Mouse (Mus musculus) Patski (cell line): ENCODE data around the gene Arhgef16. TPM values are rescaled to one million over a fixed set of nuclear protein-coding genes. Genes with fewer than 3 reads are reported as not detected.

Experiments
- ATAC-seq: fragments of 100-300 bp; one replicate; pipeline ENCODE4 v1.8.0; 2021
- CTCF ChIA-PET: fragments of 350-600 bp; sonication (Branson Sonifier 250); formaldehyde crosslinking; loops from one replicate; lab custom pipeline; 2022; ENCODE audit warnings: inconsistent platforms; lab: Charles Lee
- POLR2A ChIA-PET: fragments of 350-600 bp; sonication (Branson Sonifier 250); formaldehyde crosslinking; loops from one replicate; lab custom pipeline; 2022; ENCODE audit warnings: antibody characterized with exemption, inconsistent platforms; lab: Charles Lee
- DNase-seq: peaks from one replicate; pipeline ENCODE4 v3.0.0-alpha.2; 2011; ENCODE audit warnings: low read depth, low spot score
- H3K27me3 ChIP-seq: fragments of 371-371 bp; one replicate; pipeline ENCODE4 v1.5.1; 2021
- CTCF ChIP-seq: fragments of 100-300 bp; IDR thresholded peaks from one replicate; pipeline ENCODE4 v1.5.1; 2021
- in situ Hi-C: fragments of 300-500 bp; cut with MboI; formaldehyde crosslinking; loops from 3 replicates; pipeline ENCODE4 v1.11.1; 2018; ENCODE audit warnings: low pct_unique_long_range_greater_than_20kb, mixed read lengths
- polyA plus RNA-seq: library from polyadenylated mRNA; unstranded; gene quantifications from one replicate; pipeline ENCODE4 v1.2.3, GENCODE M21; 2021

Arhgef16 gene
- polyA plus RNA-seq, 1 experiment from 2014 or later = 1.6 TPM

- DNase-seq (no peak), ATAC-seq (peak; percentile 81)
- TF ChIP-seq CTCF = no peak
- POLR2A ChIA-PET = interaction anchor here (1.0 kb wide), 1 partner anchor 127 kb away, joined by 3 read pairs; no protein-coding TSS in a partner anchor
- CTCF ChIA-PET = interaction anchor here (0.8 to 1.2 kb wide), 3 partner anchors 23 to 41 kb away, joined by 3 read pairs; no protein-coding TSS in a partner anchor
- no peaks in the 10 kb centered on the region for H3K27me3 ChIP-seq
- in situ Hi-C loops = loop anchor here (25.0 kb wide), 1 partner anchor 1761 kb away; the partner anchor contains the start of genes Kcnab2 and Nphp4
Observed at GRCm38 (mm10) chr4:154248092-154248805, 53.2 kb downstream of the Arhgef16 start.

GRCm38 (mm10) chr4:154247207-154248091 is 54.0 kb downstream of the Arhgef16 start:
- ChIA-PET POLR2A (interaction anchor here (1.0 kb wide), 1 partner anchor 126 kb away, joined by 3 read pairs; no protein-coding TSS in a partner anchor), CTCF (interaction anchor here (0.8 to 1.3 kb wide), 4 partner anchors 23 to 42 kb away, joined by 3 read pairs; no protein-coding TSS in a partner anchor)
- ATAC-seq (peak; percentile 6), DNase-seq (no peak)
- no peak for TF ChIP-seq CTCF
- in situ Hi-C loops = loop anchor here (25.0 kb wide), 1 partner anchor 1760 kb away; the partner anchor contains the start of genes Kcnab2 and Nphp4
- H3K27me3 ChIP-seq = no peaks in the 10 kb centered on the region

- CTCF ChIA-PET = interaction anchor here (0.8 to 1.3 kb wide), 3 partner anchors 17 to 41 kb away, joined by 3 to 4 read pairs (median 3); no protein-coding TSS in a partner anchor
- DNase-seq (no peak), ATAC-seq (no peak)
- no peaks in the 10 kb centered on the region for H3K27me3 ChIP-seq
- POLR2A ChIA-PET = interaction anchor here (1.1 kb wide), 1 partner anchor 10 kb away, joined by 3 read pairs; no protein-coding TSS in a partner anchor
- in situ Hi-C loops = loop anchor here (25.0 kb wide), 1 partner anchor 1759 kb away; the partner anchor contains the start of genes Kcnab2 and Nphp4
- no peak for TF ChIP-seq CTCF
Observed at GRCm38 (mm10) chr4:154246115-154247040, 55.1 kb downstream of the Arhgef16 start.

- TF ChIP-seq CTCF = no peak
- ChIA-PET CTCF (interaction anchor here (1.3 kb wide), 1 partner anchor 18 kb away, joined by 4 read pairs; no protein-coding TSS in a partner anchor), POLR2A (interaction anchor here (1.1 kb wide), 1 partner anchor 9 kb away, joined by 3 read pairs; no protein-coding TSS in a partner anchor)
- DNase-seq (no peak), ATAC-seq (peak; percentile 34)
- in situ Hi-C loops = loop anchor here (25.0 kb wide), 1 partner anchor 1758 kb away; the partner anchor contains the start of genes Kcnab2 and Nphp4
- no peaks in the 10 kb centered on the region for H3K27me3 ChIP-seq
Observed at GRCm38 (mm10) chr4:154245342-154245741, 56.1 kb downstream of the Arhgef16 start.

GRCm38 (mm10) chr4:154240608-154241007 is 60.9 kb downstream of the Arhgef16 start:
- ATAC-seq (no peak), DNase-seq (no peak)
- no peaks in the 10 kb centered on the region for H3K27me3 ChIP-seq
- no peak for TF ChIP-seq CTCF
- ChIA-PET CTCF (no interaction called here), POLR2A (no interaction called here)
- in situ Hi-C loops = loop anchor here (25.0 kb wide), 1 partner anchor 1753 kb away; the partner anchor contains the start of genes Kcnab2 and Nphp4

GRCm38 (mm10) chr4:154239199-154239598 is 62.3 kb downstream of the Arhgef16 start:
- ChIA-PET POLR2A (no interaction called here), CTCF (no interaction called here)
- TF ChIP-seq CTCF = no peak
- in situ Hi-C loops = loop anchor here (25.0 kb wide), 1 partner anchor 1752 kb away; the partner anchor contains the start of genes Kcnab2 and Nphp4
- no peak for DNase-seq
- ATAC-seq = no peak
- no peaks in the 10 kb centered on the region for H3K27me3 ChIP-seq

- no peak for TF ChIP-seq CTCF
- no peaks in the 10 kb centered on the region for H3K27me3 ChIP-seq
- ATAC-seq = no peak
- in situ Hi-C loops = loop anchor here (25.0 kb wide), 1 partner anchor 1750 kb away; the partner anchor contains the start of genes Kcnab2 and Nphp4
- CTCF ChIA-PET = no interaction called here
- DNase-seq = no peak
- POLR2A ChIA-PET = no interaction called here
Observed at GRCm38 (mm10) chr4:154237306-154237705, 64.2 kb downstream of the Arhgef16 start.

GRCm38 (mm10) chr4:154236893-154237292 is 64.6 kb downstream of the Arhgef16 start:
- ChIA-PET POLR2A (interaction anchor here (1.3 kb wide), 1 partner anchor 9 kb away, joined by 3 read pairs; no protein-coding TSS in a partner anchor), CTCF (no interaction called here)
- TF ChIP-seq CTCF = no peak
- H3K27me3 ChIP-seq = no peaks in the 10 kb centered on the region
- in situ Hi-C loops = loop anchor here (25.0 kb wide), 1 partner anchor 1750 kb away; the partner anchor contains the start of genes Kcnab2 and Nphp4
- no peak for ATAC-seq
- DNase-seq = no peak

- in situ Hi-C loops = loop anchor here (25.0 kb wide), 1 partner anchor 1749 kb away; the partner anchor contains the start of genes Kcnab2 and Nphp4
- no peaks in the 10 kb centered on the region for H3K27me3 ChIP-seq
- TF ChIP-seq CTCF = no peak
- CTCF ChIA-PET = no interaction called here
- ATAC-seq (no peak), DNase-seq (no peak)
- POLR2A ChIA-PET = interaction anchor here (1.3 kb wide), 1 partner anchor 10 kb away, joined by 3 read pairs; no protein-coding TSS in a partner anchor
Observed at GRCm38 (mm10) chr4:154236001-154236400, 65.5 kb downstream of the Arhgef16 start.
